Comparison of ENCODE assay signal across 20 mouse cellular contexts in the genomic region with DNA sequence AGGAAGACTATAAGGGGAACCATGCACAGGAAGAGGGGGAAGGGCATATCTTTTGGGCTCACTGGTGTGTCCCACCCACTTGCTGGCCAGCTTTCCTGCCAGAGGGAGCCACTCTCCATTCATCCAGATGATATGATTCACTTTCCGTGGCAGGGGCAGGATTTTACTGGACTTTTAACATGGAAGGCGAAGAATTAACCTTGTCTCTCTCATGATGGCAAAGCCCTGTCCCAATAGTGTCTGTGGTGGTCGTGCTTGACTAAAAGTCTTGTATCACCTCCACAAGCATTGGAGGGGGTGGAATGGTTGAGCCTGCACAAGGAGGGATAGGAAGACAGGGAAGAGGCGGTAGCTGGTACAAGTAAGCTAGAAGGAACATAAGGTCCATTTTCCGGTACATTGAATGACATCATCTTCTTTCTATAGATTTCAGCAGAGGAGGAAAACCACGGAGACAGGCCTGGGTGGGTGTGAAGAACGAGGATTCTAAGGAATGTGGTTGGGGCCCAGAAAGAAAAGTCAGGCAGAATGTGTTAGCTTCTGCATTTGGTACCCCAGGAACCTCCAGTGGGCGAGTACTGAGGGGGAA.
A peak's percentile ranks its signal among the peaks of the same experiment; 100 is the strongest.
DNase-seq lines count a peak whose midpoint lies in the region; ATAC-seq lines count a peak whose summit lies in the region.
"Had no signal": no experiment of that assay in that cellular context is flagged by ENCODE, and none has a peak within 500 bp of the region (broad histone marks: within the 10 kb centered on the region; RNA-seq: fewer than 3 reads in every experiment).

No protein-coding gene starts in this region.

- H3K4me2 ChIP-seq in liver, embryonic 12.5 days, result no peak overlapping the region
- H3K4me2 ChIP-seq: forebrain, embryonic 13.5 days; heart, embryonic 12.5 days; liver, embryonic 15.5 days; midbrain, embryonic 12.5 days had no signal

- intact Hi-C loops in left cerebral cortex, postnatal 36 days (cut with DNase I), result loop anchor here (1.0 to 10.0 kb wide), 7 partner anchors 58 to 356 kb away; a partner anchor contains a TSS

- no peak overlapping the region for H3K27ac ChIP-seq in liver, embryonic 12.5 days
- H3K27ac ChIP-seq: forebrain, embryonic 13.5 days; hindbrain, postnatal 0 days; liver, embryonic 15.5 days; midbrain, embryonic 12.5 days had no signal

- DNase-seq in frontal cortex, postnatal 14 days (ENCODE audit: low spot score in 2 of 2), result peak; percentile 55 to 68
- DNase-seq in left cerebral cortex, postnatal 36 days (ENCODE audit: low spot score in 2 of 2), result peak; percentile 80 to 83
- no peak for DNase-seq in cerebellum, adult 8-10 months
- DNase-seq in kidney, adult 9 months, result no peak
- DNase-seq: adrenal gland, adult 8-10 months; gastrocnemius, postnatal 25 days; heart, postnatal 4 days; kidney, adult 18-20 months; kidney, postnatal 25 days; lung, postnatal 14 days; thymus, postnatal 25 days had no signal

- peak overlapping the region; percentile 71 for H3K4me3 ChIP-seq in megakaryocyte, embryonic 14.5 days (replicated peaks)
- no peak overlapping the region for H3K4me3 ChIP-seq in liver, embryonic 12.5 days
- H3K4me3 ChIP-seq: forebrain, embryonic 13.5 days; heart, embryonic 12.5 days; liver, embryonic 15.5 days; midbrain, embryonic 12.5 days had no signal

- 31% methylated on average over 8 of the region's 8 CpGs for WGBS in liver, embryonic 12.5 days (ENCODE audit: insufficient replicate concordance)

- H3K4me1 ChIP-seq in megakaryocyte, embryonic 14.5 days, result peaks cover 22% of the 10 kb centered on the region
- no peaks in the 10 kb centered on the region for H3K4me1 ChIP-seq in liver, embryonic 12.5 days
- H3K4me1 ChIP-seq: forebrain, embryonic 13.5 days; liver, embryonic 15.5 days had no signal

- peaks cover 11% of the 10 kb centered on the region for H3K9me3 ChIP-seq in megakaryocyte, embryonic 14.5 days
- no peaks in the 10 kb centered on the region for H3K9me3 ChIP-seq in liver, embryonic 12.5 days (replicated peaks)
- H3K9me3 ChIP-seq: forebrain, embryonic 13.5 days; G1E; liver, embryonic 15.5 days; midbrain, embryonic 12.5 days had no signal

- ATAC-seq in megakaryocyte, adult 5-6 weeks (ENCODE audit: poor library complexity, severe bottlenecking), result no peak
- ATAC-seq in liver, embryonic 12.5 days, result no peak
- ATAC-seq: forebrain, embryonic 13.5 days; hindbrain, postnatal 0 days had no signal

- no peak overlapping the region for H3K9ac ChIP-seq in liver, embryonic 12.5 days
- H3K9ac ChIP-seq: forebrain, embryonic 13.5 days; heart, embryonic 12.5 days; liver, embryonic 15.5 days; midbrain, embryonic 12.5 days had no signal

- H3K27me3 ChIP-seq in megakaryocyte, embryonic 14.5 days (replicated peaks), result peaks cover 14% of the 10 kb centered on the region
- H3K27me3 ChIP-seq in liver, embryonic 12.5 days (replicated peaks), result no peaks in the 10 kb centered on the region
- H3K27me3 ChIP-seq: forebrain, embryonic 13.5 days; heart, embryonic 12.5 days; liver, embryonic 15.5 days; midbrain, embryonic 12.5 days had no signal

- no peaks in the 10 kb centered on the region for H3K36me3 ChIP-seq in megakaryocyte, embryonic 14.5 days (replicated peaks; ENCODE audit: low read length)
- H3K36me3 ChIP-seq in liver, embryonic 12.5 days, result no peaks in the 10 kb centered on the region
- H3K36me3 ChIP-seq: G1E; heart, embryonic 12.5 days; liver, embryonic 15.5 days; midbrain, embryonic 12.5 days had no signal

Comparison
In these comparisons a context has a peak if more than half of its experiments do, and no peak if none do; other contexts are left out.
1. DNase-seq: peak in frontal cortex, postnatal 14 days (2 of 2) and left cerebral cortex, postnatal 36 days (2 of 2); none in cerebellum, adult 8-10 months (single experiment) and kidney, adult 9 months (single experiment).